Mouse (Mus musculus) urinary bladder, postnatal 25 days (tissue): ENCODE results near the gene Vmn1r104.
"Not testable (repeated sequence)": the region's sequence is repeated elsewhere in the genome, so short reads cannot be mapped to it uniquely, and the experiment has no call there.

ENCODE experiments used
- DNase-seq: peaks from one replicate; pipeline ENCODE4 v3.0.0; 2022; ENCODE audit warnings: low spot score

Vmn1r104 gene

DNA sequence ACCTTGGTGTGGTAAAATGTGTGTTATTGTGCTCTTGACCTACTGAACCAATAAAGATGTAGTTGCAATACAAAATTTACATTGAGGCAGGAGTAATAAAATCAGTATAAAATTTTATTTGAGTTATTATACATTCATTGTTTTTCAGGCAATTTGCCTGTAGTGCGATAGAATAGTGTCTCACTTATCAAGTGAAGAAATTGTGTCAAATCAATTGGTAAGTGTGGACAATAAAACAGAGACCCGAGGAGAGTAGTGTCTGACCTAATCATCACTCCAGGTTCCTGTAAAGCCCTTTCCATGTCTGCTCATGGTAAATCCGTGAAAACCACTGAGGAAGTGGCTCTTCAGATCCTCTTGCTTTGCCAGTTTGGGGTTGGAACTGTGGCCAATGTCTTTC is at the start of gene Vmn1r104:
Vmn1r104 (plus strand) TSS at position 301 of the 400 bp plus-strand sequence.
- not testable (repeated sequence) for DNase-seq

DNA sequence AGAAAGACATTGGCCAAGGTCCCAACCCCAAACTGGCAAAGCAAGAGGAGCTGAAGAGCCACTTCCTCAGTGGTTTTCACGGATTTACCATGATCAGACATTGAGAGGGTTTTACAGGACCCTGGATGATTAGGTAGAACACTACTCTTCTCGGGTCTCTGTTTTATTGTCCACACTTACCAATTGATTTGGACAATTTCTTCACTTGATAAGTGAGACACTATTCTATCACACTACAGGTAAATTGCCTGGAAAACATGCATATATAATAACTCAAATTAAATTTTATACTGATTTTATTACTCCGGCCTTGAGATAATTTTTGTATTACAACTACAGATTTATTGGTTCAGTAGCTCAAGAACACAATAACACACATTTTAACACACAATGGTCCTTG is 23.2 kb upstream of the Vmn1r104 start, which contains the start of gene Vmn1r103:
Vmn1r103 (minus strand) TSS at position 101 of the 400 bp plus-strand sequence.
- not testable (repeated sequence) for DNase-seq

DNA sequence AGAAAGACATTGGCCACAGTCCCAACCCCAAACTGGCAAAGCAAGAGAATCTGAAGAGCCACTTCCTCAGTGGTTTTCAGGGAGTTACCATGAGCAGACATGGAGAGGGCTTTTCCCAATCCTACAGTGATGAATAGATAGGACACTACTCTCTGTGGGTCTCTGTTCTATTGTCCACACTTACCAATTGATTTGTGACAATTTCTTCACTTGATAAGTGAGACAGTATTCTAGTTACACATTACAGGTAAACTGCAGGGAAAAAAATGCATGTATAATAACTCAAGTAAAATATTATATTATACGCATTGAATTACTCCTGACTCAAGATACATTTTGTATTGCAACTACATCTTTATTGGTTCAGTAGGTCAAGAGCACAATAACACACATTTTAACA is 12.0 kb downstream of the Vmn1r104 start, which contains the start of gene Gm5726:
Gm5726 (minus strand) TSS at position 101 of the 400 bp plus-strand sequence.
- DNase-seq = not testable (repeated sequence)

DNA sequence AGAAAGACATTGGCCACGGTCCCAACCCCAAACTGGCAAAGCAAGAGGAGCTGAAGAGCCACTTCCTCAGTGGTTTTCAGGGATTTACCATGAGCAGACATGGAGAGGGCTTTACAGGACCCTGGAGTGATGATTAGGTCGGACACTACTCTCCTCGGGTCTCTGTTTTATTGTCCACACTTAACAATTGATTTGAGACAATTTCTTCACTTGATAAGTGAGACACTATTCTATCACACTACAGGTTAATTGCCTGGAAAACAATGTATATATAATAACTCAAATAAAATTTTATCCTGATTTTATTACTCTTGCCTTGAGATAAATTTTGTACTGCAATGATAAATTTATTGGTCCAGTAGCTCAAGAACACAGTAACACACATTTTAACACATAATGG is 42.5 kb downstream of the Vmn1r104 start, which contains the start of gene Gm4141:
Gm4141 (minus strand) TSS at position 101 of the 400 bp plus-strand sequence.
- not testable (repeated sequence) for DNase-seq
